Mouse (Mus musculus) cerebellum, adult (tissue): ENCODE data around the gene Dnm3.

Experiments
- ATAC-seq: cut with Nextera tagmentation; 2 replicates; pipeline ENCODE4 v1.9.2; 2017; ENCODE audit warnings: mild to moderate bottlenecking, moderate library complexity, mixed read lengths; ENCODE audit not compliant: insufficient number of reproducible peaks, low FRiP score, low TSS enrichment

Gene Dnm3

GRCm38 (mm10) chr1:162043788-162044717 is 433.8 kb downstream of the Dnm3 start:
- no peak for ATAC-seq

GRCm38 (mm10) chr1:162043216-162043615 is 434.6 kb downstream of the Dnm3 start:
- ATAC-seq = no peak

GRCm38 (mm10) chr1:162042384-162042783 is 435.4 kb downstream of the Dnm3 start:
- no peak for ATAC-seq

- no peak for ATAC-seq
Measured at GRCm38 (mm10) chr1:162040490-162041274, 437.2 kb downstream of the Dnm3 start.

- no peak for ATAC-seq
Measured at GRCm38 (mm10) chr1:162039808-162040207, 438.0 kb downstream of the Dnm3 start.

- no peak for ATAC-seq
Measured at GRCm38 (mm10) chr1:162039011-162039595, 438.7 kb downstream of the Dnm3 start.

GRCm38 (mm10) chr1:162038431-162038830 is 439.4 kb downstream of the Dnm3 start:
- ATAC-seq = no peak

GRCm38 (mm10) chr1:162037968-162038421 is 439.8 kb downstream of the Dnm3 start:
- ATAC-seq = 0 out of 2 replicates have a peak, but pooled peaks have one; percentile 49

GRCm38 (mm10) chr1:162037185-162037765 is 440.6 kb downstream of the Dnm3 start:
- ATAC-seq = no peak

- no peak for ATAC-seq
Measured at GRCm38 (mm10) chr1:162036461-162036835, 441.4 kb downstream of the Dnm3 start.

- ATAC-seq = no peak
Measured at GRCm38 (mm10) chr1:162035800-162036460, 441.9 kb downstream of the Dnm3 start.

- no peak for ATAC-seq
Measured at GRCm38 (mm10) chr1:162023681-162024270, 454.1 kb downstream of the Dnm3 start.

- ATAC-seq = no peak
Measured at GRCm38 (mm10) chr1:162020766-162021165, 457.1 kb downstream of the Dnm3 start.

- ATAC-seq = no peak
Measured at GRCm38 (mm10) chr1:162020303-162020731, 457.5 kb downstream of the Dnm3 start.

GRCm38 (mm10) chr1:162018601-162018977 is 459.2 kb downstream of the Dnm3 start:
- ATAC-seq = no peak

GRCm38 (mm10) chr1:162017975-162018600 is 459.7 kb downstream of the Dnm3 start:
- ATAC-seq = no peak

- no peak for ATAC-seq
Measured at GRCm38 (mm10) chr1:162016982-162017381, 460.9 kb downstream of the Dnm3 start.

GRCm38 (mm10) chr1:162015247-162015862 is 462.5 kb downstream of the Dnm3 start:
- ATAC-seq = no peak

GRCm38 (mm10) chr1:162013561-162013960 is 464.3 kb downstream of the Dnm3 start:
- ATAC-seq = no peak
